Mouse (Mus musculus) heart, embryonic 12.5 days (tissue): ENCODE measurements around the gene Fdxacb1. TPM values are rescaled to one million over a fixed set of nuclear protein-coding genes. Genes with fewer than 3 reads are reported as not detected.
A peak's percentile ranks its signal among the peaks of the same experiment; 100 is the strongest.

Experiments used
- ATAC-seq: fragments of 200-750 bp; cut with Nextera tagmentation; 2 replicates; pipeline ENCODE4 v1.8.0; 2017; ENCODE audit warnings: moderate TSS enrichment, moderate library complexity; ENCODE audit not compliant: insufficient number of reproducible peaks, low FRiP score
- H3K27ac ChIP-seq: fragments of 300-500 bp; sonication (generic); 2 replicates; pipeline ENCODE4 v1.5.1; 2016; ENCODE audit warnings: mild to moderate bottlenecking, moderate library complexity; ENCODE audit not compliant: poor library complexity, severe bottlenecking
- H3K27me3 ChIP-seq: fragments of 300-500 bp; sonication (generic); replicated peaks from 2 replicates; pipeline ENCODE4 v1.6.1; 2016; ENCODE audit warnings: mild to moderate bottlenecking, moderate library complexity
- H3K36me3 ChIP-seq: fragments of 300-500 bp; sonication (generic); 2 replicates; pipeline ENCODE4 v1.6.1; 2016; ENCODE audit warnings: mild to moderate bottlenecking, moderate library complexity
- H3K4me1 ChIP-seq: fragments of 300-500 bp; sonication (generic); replicated peaks from 2 replicates; pipeline ENCODE4 v1.6.1; 2016; ENCODE audit warnings: mild to moderate bottlenecking
- H3K4me2 ChIP-seq: fragments of 300-500 bp; sonication (generic); 2 replicates; pipeline ENCODE4 v1.6.1; 2016; ENCODE audit warnings: mild to moderate bottlenecking, moderate library complexity
- H3K4me3 ChIP-seq: fragments of 300-500 bp; sonication (generic); 2 replicates; pipeline ENCODE4 v1.5.1; 2016; ENCODE audit warnings: mild to moderate bottlenecking
- H3K9ac ChIP-seq: fragments of 300-500 bp; sonication (generic); 2 replicates; pipeline ENCODE4 v1.6.1; 2016; ENCODE audit warnings: mild to moderate bottlenecking, moderate library complexity
- H3K9me3 ChIP-seq: fragments of 300-500 bp; sonication (generic); replicated peaks from 2 replicates; pipeline ENCODE4 v1.6.1; 2016; ENCODE audit warnings: mild to moderate bottlenecking, moderate library complexity
- WGBS: fragments of 180-500 bp; shearing (Covaris S2); methylation state at CpG from one replicate; pipeline ENCODE4 v1.1.7; 2016; 5-methylcytosine and 5-hydroxymethylcytosine counted together
- polyA plus RNA-seq: library from polyadenylated mRNA; unstranded; fragments of >200 nt; fragmentation: Nextera tagmentation; extraction: Ambion mirVana; gene quantifications from 2 replicates; pipeline ENCODE4 v1.2.1, GENCODE M21; 2016

Gene Fdxacb1
- polyA plus RNA-seq, result 8.0 and 10.3 TPM in 2 replicates

- Histone ChIP-seq H3K9ac (peak within 1 kb of the TSS; percentile 70), H3K27ac (peak within 1 kb of the TSS; percentile 91), H3K4me3 (peak within 1 kb of the TSS; percentile 62), H3K4me2 (peak within 1 kb of the TSS; percentile 92), H3K36me3 (peaks cover 10% of the 10 kb centered on the region), H3K9me3 (no peaks in the 10 kb centered on the region), H3K27me3 (no peaks in the 10 kb centered on the region), H3K4me1 (peaks cover 13% of the 10 kb centered on the region)
- WGBS, result 3% methylated on average over 59 of the region's 59 CpGs
- ATAC-seq, result peak; percentile 98
Observed at GRCm38 (mm10) chr9:50768107-50769002, at the start of gene Fdxacb1. TSS of gene Fdxacb1 (plus strand) at chr9:50768236.

- Histone ChIP-seq H3K36me3 (no peaks in the 10 kb centered on the region), H3K4me1 (peaks cover 23% of the 10 kb centered on the region), H3K27ac (no peak overlapping the region), H3K9me3 (0 out of 2 replicates have a peak, but pooled peaks cover 3% of the 10 kb centered on the region), H3K9ac (no peak overlapping the region), H3K4me3 (no peak overlapping the region), H3K4me2 (no peak overlapping the region), H3K27me3 (no peaks in the 10 kb centered on the region)
- ATAC-seq, result no peak
- WGBS, result 69% methylated on average over 4 of the region's 4 CpGs
Observed at GRCm38 (mm10) chr9:50718878-50719277, 49.2 kb upstream of the Fdxacb1 start.

- no peaks in the 10 kb centered on the region for H3K27me3 ChIP-seq
- H3K9ac ChIP-seq, result no peak overlapping the region
- H3K4me3 ChIP-seq, result no peak overlapping the region
- H3K4me1 ChIP-seq, result peaks cover 40% of the 10 kb centered on the region
- H3K27ac ChIP-seq, result no peak overlapping the region
- WGBS, result 26% methylated on average over 12 of the region's 12 CpGs
- 0 out of 2 replicates have a peak, but pooled peaks have one; percentile 19 for ATAC-seq
- H3K4me2 ChIP-seq, result 0 out of 2 replicates have a peak overlapping the region, but pooled peaks have one; percentile 13
- H3K9me3 ChIP-seq, result 0 out of 2 replicates have a peak, but pooled peaks cover 3% of the 10 kb centered on the region
- H3K36me3 ChIP-seq, result no peaks in the 10 kb centered on the region
Observed at GRCm38 (mm10) chr9:50721061-50721460, 47.0 kb upstream of the Fdxacb1 start.

- 34% methylated on average over 8 of the region's 8 CpGs for WGBS
- Histone ChIP-seq H3K4me3 (no peak overlapping the region), H3K36me3 (no peaks in the 10 kb centered on the region), H3K9ac (no peak overlapping the region), H3K27ac (peak overlapping the region; percentile 92), H3K9me3 (0 out of 2 replicates have a peak, but pooled peaks cover 3% of the 10 kb centered on the region), H3K4me2 (peak overlapping the region; percentile 54), H3K27me3 (no peaks in the 10 kb centered on the region), H3K4me1 (peaks cover 53% of the 10 kb centered on the region)
- no peak for ATAC-seq
Observed at GRCm38 (mm10) chr9:50722451-50722911, 45.6 kb upstream of the Fdxacb1 start.

GRCm38 (mm10) chr9:50723406-50723805 lies 44.6 kb upstream of the Fdxacb1 start:
- peak overlapping the region; percentile 47 for H3K9ac ChIP-seq
- peaks cover 58% of the 10 kb centered on the region for H3K4me1 ChIP-seq
- peak; percentile 19; the same call in 1 of the 2 replicates for ATAC-seq
- H3K27ac ChIP-seq, result peak overlapping the region; percentile 92
- WGBS, result 14% methylated on average over 7 of the region's 7 CpGs
- H3K27me3 ChIP-seq, result no peaks in the 10 kb centered on the region
- H3K4me3 ChIP-seq, result peak overlapping the region; percentile 24
- H3K9me3 ChIP-seq, result 0 out of 2 replicates have a peak, but pooled peaks cover 3% of the 10 kb centered on the region
- H3K4me2 ChIP-seq, result peak overlapping the region; percentile 54
- no peaks in the 10 kb centered on the region for H3K36me3 ChIP-seq

- Histone ChIP-seq H3K4me2 (no peak overlapping the region), H3K27ac (peak overlapping the region; percentile 72), H3K27me3 (no peaks in the 10 kb centered on the region), H3K4me3 (no peak overlapping the region), H3K9me3 (0 out of 2 replicates have a peak, but pooled peaks cover 3% of the 10 kb centered on the region), H3K4me1 (peaks cover 58% of the 10 kb centered on the region), H3K9ac (no peak overlapping the region), H3K36me3 (no peaks in the 10 kb centered on the region)
- WGBS, result 74% methylated on average over 2 of the region's 2 CpGs
- no peak for ATAC-seq
Observed at GRCm38 (mm10) chr9:50724147-50724546, 43.9 kb upstream of the Fdxacb1 start.

GRCm38 (mm10) chr9:50724661-50725330 lies 43.2 kb upstream of the Fdxacb1 start:
- Histone ChIP-seq H3K27me3 (no peaks in the 10 kb centered on the region), H3K4me3 (no peak overlapping the region), H3K9ac (peak overlapping the region; percentile 38; the same call in 1 of the 2 replicates), H3K27ac (peak overlapping the region; percentile 72), H3K9me3 (no peaks in the 10 kb centered on the region), H3K4me1 (peaks cover 58% of the 10 kb centered on the region), H3K36me3 (no peaks in the 10 kb centered on the region), H3K4me2 (no peak overlapping the region)
- 35% methylated on average over 3 of the region's 3 CpGs for WGBS
- ATAC-seq, result no peak

- peak overlapping the region; percentile 70 for H3K27ac ChIP-seq
- WGBS, result 40% methylated on average over 8 of the region's 8 CpGs
- H3K4me2 ChIP-seq, result peak overlapping the region; percentile 89
- H3K27me3 ChIP-seq, result no peaks in the 10 kb centered on the region
- no peak overlapping the region; the same call in 1 of the 2 replicates for H3K9ac ChIP-seq
- no peaks in the 10 kb centered on the region for H3K36me3 ChIP-seq
- H3K4me1 ChIP-seq, result peaks cover 56% of the 10 kb centered on the region
- ATAC-seq, result no peak
- H3K4me3 ChIP-seq, result no peak overlapping the region
- no peaks in the 10 kb centered on the region for H3K9me3 ChIP-seq
Observed at GRCm38 (mm10) chr9:50725921-50726590, 42.0 kb upstream of the Fdxacb1 start.

GRCm38 (mm10) chr9:50727171-50727924 lies 40.7 kb upstream of the Fdxacb1 start:
- Histone ChIP-seq H3K4me2 (peak overlapping the region; percentile 89), H3K36me3 (no peaks in the 10 kb centered on the region), H3K9ac (peak overlapping the region; percentile 79), H3K4me3 (peak overlapping the region; percentile 57), H3K9me3 (no peaks in the 10 kb centered on the region), H3K27me3 (no peaks in the 10 kb centered on the region), H3K4me1 (peaks cover 50% of the 10 kb centered on the region), H3K27ac (peak overlapping the region; percentile 70)
- WGBS, result 4% methylated on average over 30 of the region's 30 CpGs
- peak; percentile 31; the same call in 1 of the 2 replicates for ATAC-seq
